Mouse (Mus musculus): ENCODE results near the gene Prex1. TPM values are rescaled to one million over a fixed set of nuclear protein-coding genes. Genes with fewer than 3 reads are reported as not detected.

Prex1 gene
- total and polyA plus RNA-seq, 3 experiments = 5.5 to 19.5 (median 18.5) TPM

GRCm38 (mm10) chr2:166579793-166580192, 133.8 kb downstream of the Prex1 start:
- dilution Hi-C loops (cut with MboI; ENCODE audit: extremely low pct_ligation_motif_present, extremely low pct_unique_long_range_greater_than_20kb, low sequenced_read_pairs) = no loop called here

GRCm38 (mm10) chr2:166579361-166579760, 134.3 kb downstream of the Prex1 start:
- Histone ChIP-seq H3K27ac (ENCODE audit: insufficient read depth, low read depth) (no peak overlapping the region), H3K4me2 (ENCODE audit: insufficient read depth, low read depth, poor library complexity, severe bottlenecking) (no peak overlapping the region), H3K4me1 (ENCODE audit: control insufficient read depth in 1 of 2, insufficient read depth in 2 of 2) (peaks cover 0 to 14% of the 10 kb centered on the region in 2 experiments; a peak in 2 of 4 replicates), H3K27me3 (replicated peaks) (no peaks in the 10 kb centered on the region), H3K9ac (ENCODE audit: insufficient read depth, low read depth) (no peak overlapping the region), H3K79me2 (replicated peaks; ENCODE audit: control insufficient read depth, extremely low read depth, insufficient read depth, poor library complexity, severe bottlenecking) (no peaks in the 10 kb centered on the region), H3K4me3 (replicated peaks in 1 of 3; ENCODE audit: low read depth in 2 of 3, low read length in 2 of 3, poor library complexity in 1 of 3) (no peak overlapping the region), H3K9me3 (replicated peaks; ENCODE audit: low read length) (no peaks in the 10 kb centered on the region), H3K36me3 (replicated peaks in 1 of 2; ENCODE audit: control insufficient read depth in 1 of 2, insufficient read depth in 1 of 2, low read length in 1 of 2) (peaks cover 37 to 97% of the 10 kb centered on the region in 2 experiments)
- dilution Hi-C loops (cut with MboI; ENCODE audit: extremely low pct_ligation_motif_present, extremely low pct_unique_long_range_greater_than_20kb, low sequenced_read_pairs) = no loop called here
- no peak for DNase-seq (ENCODE audit: extremely low read depth)
- in situ Hi-C loops (cut with MboI; ENCODE audit: low pct_ligation_motif_present, low pct_unique_long_range_greater_than_20kb, low sequenced_read_pairs) = no loop called here
- TF ChIP-seq SIN3A (IDR thresholded peaks at IDR 0.05; ENCODE audit: low read length) (no peak), CHD2 (IDR thresholded peaks at IDR 0.05; ENCODE audit: low read length) (no peak), TBP (conservative IDR thresholded peaks at IDR 0.05; ENCODE audit: low read depth, low read length) (no peak), MAX (IDR thresholded peaks at IDR 0.05; ENCODE audit: low read length) (no peak), ETS1 (conservative IDR thresholded peaks at IDR 0.05; ENCODE audit: low read depth, low read length) (no peak), MAFK (IDR thresholded peaks at IDR 0.05; ENCODE audit: insufficient replicate concordance, low read length) (no peak), ELF1 (IDR thresholded peaks at IDR 0.05; ENCODE audit: low read depth, low read length) (no peak), USF2 (conservative IDR thresholded peaks at IDR 0.05; ENCODE audit: low read depth, low read length) (no peak), E2F4 (IDR thresholded peaks at IDR 0.05; ENCODE audit: insufficient replicate concordance, low read depth, low read length) (no peak), JUN (IDR thresholded peaks at IDR 0.05; ENCODE audit: insufficient read depth, low read depth, low read length) (no peak), ZC3H11A (IDR thresholded peaks at IDR 0.05; ENCODE audit: low read depth, low read length) (no peak), IRF4 (IDR thresholded peaks at IDR 0.05; ENCODE audit: low read depth, low read length) (no peak), MYC (IDR thresholded peaks at IDR 0.05; ENCODE audit: low read depth, low read length) (no peak), CHD1 (IDR thresholded peaks at IDR 0.05; ENCODE audit: low read depth, low read length) (no peak), USF1 (IDR thresholded peaks at IDR 0.05; ENCODE audit: low read depth, low read length) (no peak), GABPA (IDR thresholded peaks at IDR 0.05; ENCODE audit: insufficient replicate concordance, low read depth, low read length) (no peak), BHLHE40 (IDR thresholded peaks at IDR 0.05; ENCODE audit: low read depth, low read length) (no peak)

More at GRCm38 (mm10) chr2:166579793-166580192, 133.8 kb downstream of the Prex1 start:
- TF ChIP-seq MAX (IDR thresholded peaks at IDR 0.05; ENCODE audit: low read length) (no peak), IRF4 (IDR thresholded peaks at IDR 0.05; ENCODE audit: low read depth, low read length) (no peak)
- Histone ChIP-seq H3K9me3 (replicated peaks; ENCODE audit: low read length) (no peaks in the 10 kb centered on the region), H3K4me3 (replicated peaks in 1 of 3; ENCODE audit: low read depth in 2 of 3, low read length in 2 of 3, poor library complexity in 1 of 3) (no peak overlapping the region), H3K4me2 (ENCODE audit: insufficient read depth, low read depth, poor library complexity, severe bottlenecking) (no peak overlapping the region), H3K27ac (ENCODE audit: insufficient read depth, low read depth) (no peak overlapping the region), H3K9ac (ENCODE audit: insufficient read depth, low read depth) (no peak overlapping the region), H3K27me3 (replicated peaks) (no peaks in the 10 kb centered on the region), H3K36me3 (replicated peaks in 1 of 2; ENCODE audit: control insufficient read depth in 1 of 2, insufficient read depth in 1 of 2, low read length in 1 of 2) (peaks cover 40 to 97% of the 10 kb centered on the region in 2 experiments), H3K79me2 (replicated peaks; ENCODE audit: control insufficient read depth, extremely low read depth, insufficient read depth, poor library complexity, severe bottlenecking) (no peaks in the 10 kb centered on the region), H3K4me1 (ENCODE audit: control insufficient read depth in 1 of 2, insufficient read depth in 2 of 2) (peaks cover 0 to 18% of the 10 kb centered on the region in 2 experiments; a peak in 3 of 4 replicates)
- DNase-seq (ENCODE audit: extremely low read depth) = no peak
- in situ Hi-C loops (cut with MboI; ENCODE audit: low pct_ligation_motif_present, low pct_unique_long_range_greater_than_20kb, low sequenced_read_pairs) = no loop called here
